Mouse (Mus musculus) erythroblast, embryonic 14.5 days (primary cell): ENCODE data around the gene Cdc14a.

Experiments
- GATA1 ChIP-seq: IDR thresholded peaks from 2 replicates; pipeline ENCODE4 v1.6.1; 2012; ENCODE audit warnings: low read length, inconsistent platforms, mixed read lengths
- TAL1 ChIP-seq: IDR thresholded peaks from 3 replicates; pipeline ENCODE4 v1.6.1; 2012; ENCODE audit warnings: low read length, inconsistent platforms, mixed read lengths

DNA sequence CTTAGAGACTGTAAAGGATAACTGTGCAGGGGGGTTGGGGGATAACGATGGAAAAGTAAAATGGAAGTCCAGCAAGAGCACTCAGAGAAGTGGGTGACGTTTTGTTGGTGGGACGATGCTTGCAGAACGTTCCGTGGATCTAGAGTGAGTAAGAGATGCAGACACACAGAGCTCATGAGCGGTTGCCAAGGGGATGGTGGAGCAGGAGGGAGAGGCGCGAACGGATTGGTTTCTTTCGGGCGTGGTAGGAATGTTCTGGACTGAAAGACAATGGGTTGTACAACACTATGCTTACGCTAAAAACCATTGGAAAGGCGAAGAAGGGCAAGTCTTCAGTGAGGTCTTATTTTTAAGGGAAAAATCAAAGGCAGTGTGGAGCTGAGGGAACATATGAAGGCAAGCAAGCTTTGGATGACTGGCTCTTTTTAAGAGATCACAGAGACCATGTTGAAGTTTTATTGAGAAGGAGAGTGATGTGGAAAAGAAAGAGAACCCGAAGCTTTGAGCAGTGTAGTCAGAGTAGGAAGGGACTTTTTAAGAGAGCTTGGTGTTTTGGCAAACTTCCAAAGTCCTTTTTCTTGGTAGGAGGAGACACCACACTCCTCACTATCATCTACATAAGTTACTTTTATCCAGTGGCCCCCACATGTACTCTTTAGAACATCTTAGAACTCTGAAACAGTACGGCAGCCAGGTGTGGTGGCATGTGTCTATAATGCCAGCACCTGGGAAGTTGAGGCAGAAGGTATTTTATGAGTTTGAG, 68.6 kb downstream of the Cdc14a start:
- no peak for TF ChIP-seq TAL1
- no peak for TF ChIP-seq GATA1
